Mouse (Mus musculus): Measurements from ENCODE around the gene Selenoo.

DNA sequence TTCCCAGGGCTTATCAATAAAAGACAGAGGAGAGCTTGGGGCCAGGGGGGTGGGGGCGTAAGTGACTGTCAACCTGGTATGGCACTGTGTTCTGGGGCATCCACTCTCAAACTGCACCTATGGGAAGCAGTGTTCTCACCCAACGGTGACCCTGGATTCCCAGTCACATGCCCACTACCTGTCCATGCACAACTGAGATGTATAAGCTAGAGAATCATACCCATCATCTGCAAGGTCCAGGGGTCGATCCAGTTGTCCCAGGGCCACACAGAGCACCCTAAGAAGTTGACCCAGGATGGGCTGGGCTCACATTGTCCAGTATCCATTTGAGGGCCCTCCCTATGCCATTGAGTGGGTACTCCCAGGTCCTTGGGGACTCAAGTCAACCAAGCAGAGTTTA, 35.4 kb downstream of the Selenoo start:
- TF ChIP-seq EP300 (optimal IDR thresholded peaks at IDR 0.05) = no peak
- no peak for TF ChIP-seq CTCF (IDR thresholded peaks at IDR 0.05; ENCODE audit: low read depth)

Data from stomach, postnatal 0 days (tissue).